Mouse (Mus musculus) heart, adult 2 months (tissue): ENCODE results near the gene Ndufa7.

ENCODE experiments used
- CTCF ChIP-seq: fragments of 200-600 bp; IDR thresholded peaks from 2 replicates; pipeline ENCODE4 v1.8.1; 2022; ENCODE audit warnings: antibody characterized with exemption, mild to moderate bottlenecking, moderate library complexity
- POLR2A ChIP-seq: fragments of 200-500 bp; IDR thresholded peaks from 2 replicates; pipeline ENCODE4 v1.6.1; 2011; ENCODE audit warnings: mild to moderate bottlenecking, low read depth, low read length, control low read depth; ENCODE audit not compliant: insufficient read depth

DNA sequence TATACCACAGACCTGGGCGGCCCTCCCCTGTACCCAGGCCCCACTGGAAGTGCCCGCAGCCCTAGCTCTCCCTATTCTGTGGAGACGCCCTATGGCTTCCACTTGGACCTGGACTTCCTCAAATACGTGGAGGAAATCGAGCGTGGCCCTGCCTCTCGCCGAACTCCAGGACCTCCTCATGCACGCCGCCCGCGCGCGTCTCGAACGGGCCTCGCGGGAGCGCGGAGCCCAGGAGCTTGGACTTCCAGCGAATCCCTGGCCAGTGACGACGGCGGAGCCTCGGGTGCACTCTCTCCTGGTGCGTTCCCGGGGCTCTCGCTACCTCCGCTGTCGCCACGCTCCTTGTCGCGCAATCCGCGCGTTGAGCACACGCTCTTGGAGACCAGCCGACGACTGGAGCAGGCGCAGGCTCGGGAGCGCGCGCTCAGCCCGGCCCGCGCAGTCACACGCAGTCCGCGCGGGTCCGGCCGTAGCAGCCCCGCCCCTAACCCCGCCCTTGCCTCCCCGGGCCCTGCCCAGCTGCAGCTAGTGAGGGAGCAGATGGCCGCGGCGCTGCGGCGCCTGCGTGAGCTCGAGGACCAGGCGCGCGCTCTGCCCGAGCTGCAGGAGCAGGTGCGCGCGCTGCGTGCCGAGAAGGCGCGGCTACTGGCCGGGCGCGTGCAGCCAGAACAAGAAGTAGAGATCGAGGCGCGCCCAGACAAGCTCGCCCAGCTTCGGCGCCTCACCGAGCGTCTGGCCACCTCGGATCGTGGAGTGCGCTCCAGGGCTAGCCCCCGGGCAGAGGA, 7.0 kb upstream of the Ndufa7 start:
- TF ChIP-seq CTCF (no peak), POLR2A (peak; percentile 89)
